Mouse (Mus musculus) brain, adult 10 weeks (tissue): Measurements from ENCODE around the gene Zfp976. TPM values are rescaled to one million over a fixed set of nuclear protein-coding genes. Genes with fewer than 3 reads are reported as not detected.

Source experiments
- polyA plus RNA-seq: library from polyadenylated mRNA; stranded (reverse); fragments of 350-450 nt; fragmentation: Illumina TruSeq; extraction: RNeasy Lipid Tissue Mini Kit (QIAGEN cat#74804); gene quantifications from one replicate; pipeline ENCODE4 v1.2.3, GENCODE M21; 2015; ENCODE audit warnings: low read depth, low replicate concordance

Zfp976 gene
- polyA plus RNA-seq = 2.1 TPM

DNA sequence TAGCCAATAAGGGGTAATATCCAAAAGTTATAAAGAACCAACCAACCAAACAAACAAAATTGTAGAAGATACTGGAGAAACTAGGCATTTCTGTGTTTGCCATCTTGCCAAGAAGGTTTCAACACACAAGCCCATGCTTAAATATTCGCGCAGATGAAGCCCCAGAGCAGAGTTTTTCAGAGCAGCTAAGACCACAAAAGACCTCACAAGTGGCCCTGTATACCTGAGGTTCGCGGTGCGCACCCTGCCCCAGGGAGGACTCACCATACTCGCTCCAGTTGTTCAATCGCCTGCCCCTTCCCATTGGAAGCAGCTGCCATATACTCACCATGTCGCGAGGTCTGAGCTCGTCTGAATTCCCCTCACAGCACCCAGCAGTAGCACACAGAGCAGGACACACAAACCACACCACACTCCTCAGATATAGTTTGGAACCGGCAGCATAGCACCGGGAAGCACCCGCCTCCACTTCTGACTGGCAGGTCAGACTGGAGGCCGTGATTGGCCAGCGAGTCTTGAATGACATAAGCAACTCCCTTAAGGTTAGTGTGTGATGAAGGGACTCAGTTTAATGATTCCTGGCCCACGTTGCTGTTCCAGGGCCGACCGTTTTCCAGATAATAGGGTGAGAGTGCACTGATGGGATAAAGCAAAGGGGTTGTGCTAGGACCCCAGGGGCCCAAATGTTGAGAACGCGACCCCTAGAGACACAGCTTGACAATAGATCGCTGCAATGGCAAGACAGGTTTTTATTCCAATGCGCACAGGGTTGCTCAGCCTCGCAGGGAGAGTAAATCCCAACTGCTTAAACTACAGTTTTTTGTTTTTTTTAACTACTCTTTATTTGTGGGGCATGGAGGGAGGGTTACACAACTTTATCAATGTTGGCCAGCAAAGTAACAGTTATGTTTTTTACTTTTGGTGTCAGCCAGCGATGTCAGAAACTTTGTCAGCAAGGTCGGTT is at the start of gene Zfp976:
Gene Zfp976, minus strand, starts transcription at position 437 of the 964 bp plus-strand sequence.

GRCm38 (mm10) chr7:42592413-42592812 is 50.0 kb downstream of the Zfp976 start, which contains the start of gene Zfp977:
Gene Zfp977, minus strand, starts transcription at chr7:42592547.

DNA sequence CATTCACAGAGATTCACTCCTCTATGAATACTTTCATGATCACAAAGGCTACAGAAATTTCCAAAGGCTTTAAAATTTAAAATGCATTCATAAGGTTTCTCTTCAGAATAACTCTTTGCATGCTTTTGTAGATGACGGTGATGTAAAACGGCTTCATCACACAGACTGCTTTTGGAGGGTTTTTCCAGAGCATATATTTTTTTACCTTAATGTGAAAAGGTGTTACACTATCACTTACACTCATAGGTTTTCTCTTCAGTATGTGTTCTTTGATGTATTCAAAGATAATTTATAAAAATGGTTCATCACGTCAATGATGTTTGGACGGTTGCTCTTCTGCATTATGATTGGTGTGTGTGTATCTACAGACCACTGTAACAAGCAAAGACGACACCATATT is 63.9 kb downstream of the Zfp976 start, which contains the start of gene Gm21028:
Gene Gm21028, minus strand, starts transcription at position 101 of the 400 bp plus-strand sequence.

Other genes with a start within 250 kb of the Zfp976 start
- gene 4933421I07Rik, start 194.5 kb downstream of the Zfp976 start, polyA plus RNA-seq = not detected
- 10.1 TPM for gene Zfp141, start 136.8 kb downstream of the Zfp976 start, polyA plus RNA-seq
- gene Gm21028, start 64.0 kb downstream of the Zfp976 start, polyA plus RNA-seq = not detected
- gene Zfp977, start 50.0 kb downstream of the Zfp976 start, polyA plus RNA-seq = 1.1 TPM
- gene Zfp975, start 50.2 kb upstream of the Zfp976 start, polyA plus RNA-seq = 6.6 TPM
- not detected for gene Gm17067, start 84.4 kb upstream of the Zfp976 start, polyA plus RNA-seq
- not detected for gene Vmn2r62, start 150.9 kb upstream of the Zfp976 start, polyA plus RNA-seq
- gene Gm2381, start 224.6 kb upstream of the Zfp976 start, polyA plus RNA-seq = not detected